Mouse (Mus musculus): Measurements from ENCODE around the gene Mkln1. TPM values are rescaled to one million over a fixed set of nuclear protein-coding genes. Genes with fewer than 3 reads are reported as not detected.

The Mkln1 gene
- polyA plus RNA-seq, 2 experiments: 39.4 to 133 TPM

DNA sequence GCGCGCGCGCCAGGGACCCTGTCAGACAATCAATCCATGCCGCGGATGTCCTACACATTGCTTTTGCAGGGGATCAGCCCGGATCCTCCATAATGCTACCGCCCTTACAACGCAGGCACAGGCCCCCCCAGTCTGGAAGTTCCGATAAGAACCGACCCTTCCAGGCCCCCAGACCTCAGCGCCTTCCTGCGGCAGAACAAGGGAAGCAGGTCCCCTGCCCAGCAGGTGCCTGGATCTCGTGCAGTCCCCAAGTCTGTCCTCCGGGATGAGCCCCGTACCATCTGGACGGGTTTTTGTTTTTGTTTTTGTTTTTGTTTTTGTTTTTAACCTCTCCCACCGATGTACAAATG is 165.6 kb downstream of the Mkln1 start:
- H3K9ac ChIP-seq (replicated peaks): peak overlapping the region; percentile 72
- no peaks in the 10 kb centered on the region for H3K9me3 ChIP-seq (ENCODE audit: control insufficient read depth, low read length)
- H3K4me1 ChIP-seq (replicated peaks; ENCODE audit: control insufficient read depth in 2 of 2, insufficient read depth in 2 of 2, low read length in 1 of 2): peaks cover 10 to 41% of the 10 kb centered on the region in 2 experiments
- TF ChIP-seq EP300 (IDR thresholded peaks at IDR 0.05; ENCODE audit: low read depth): no peak
- no peak for TF ChIP-seq CTCF (IDR thresholded peaks at IDR 0.05; ENCODE audit: low read depth)
- peak overlapping the region; percentile 65 to 77 for H3K4me3 ChIP-seq (ENCODE audit: insufficient read depth in 1 of 2, low read depth in 2 of 2, low read length in 2 of 2)
- H3K4me2 ChIP-seq (ENCODE audit: low read depth): peak overlapping the region; percentile 98
- no peaks in the 10 kb centered on the region for H3K36me3 ChIP-seq (replicated peaks; ENCODE audit: control insufficient read depth, insufficient read depth, low read depth)
- peaks cover 4% of the 10 kb centered on the region; the same call in 1 of the 2 replicates for H3K27me3 ChIP-seq (ENCODE audit: control insufficient read depth, insufficient read depth, low read length)
- peak; percentile 60 for ATAC-seq (ENCODE audit: insufficient read depth)
- under 1% methylated on average over 18 of the region's 18 CpGs for WGBS (ENCODE audit: insufficient replicate concordance)
- DNase-seq (ENCODE audit: low read depth in 3 of 3, low spot score in 3 of 3): no peak
- no peak overlapping the region for H3K27ac ChIP-seq

DNA sequence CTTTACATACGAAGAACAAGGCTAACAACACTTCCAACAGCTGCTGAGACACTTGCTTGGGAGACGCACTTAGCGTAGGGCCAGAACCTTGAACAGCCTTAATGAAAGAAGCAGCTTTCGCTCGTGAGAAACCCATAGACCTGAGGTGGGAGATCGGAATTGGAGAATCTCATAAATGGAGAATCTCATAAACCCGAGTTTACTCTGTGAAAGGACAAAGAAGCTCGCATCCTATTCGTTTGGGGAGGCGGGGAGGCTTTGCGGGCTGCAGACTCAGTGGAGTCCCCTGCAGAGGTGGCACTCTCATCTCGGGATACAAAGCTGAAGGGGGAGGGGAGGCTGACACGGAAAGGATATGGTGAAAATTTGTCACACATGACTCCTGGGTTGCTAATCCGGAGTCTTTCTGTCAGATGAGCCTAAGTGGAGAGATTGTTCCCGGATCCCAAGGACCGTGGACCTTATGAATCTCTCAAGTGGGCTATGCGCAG is 166.4 kb downstream of the Mkln1 start:
- no peak for ATAC-seq (ENCODE audit: insufficient read depth)
- Histone ChIP-seq H3K27ac (no peak overlapping the region), H3K9ac (replicated peaks) (peak overlapping the region; percentile 46; the same call in 1 of the 2 replicates), H3K9me3 (ENCODE audit: control insufficient read depth, low read length) (no peaks in the 10 kb centered on the region), H3K36me3 (replicated peaks; ENCODE audit: control insufficient read depth, insufficient read depth, low read depth) (no peaks in the 10 kb centered on the region), H3K4me1 (replicated peaks; ENCODE audit: control insufficient read depth in 2 of 2, insufficient read depth in 2 of 2, low read length in 1 of 2) (peaks cover 9 to 37% of the 10 kb centered on the region in 2 experiments), H3K4me3 (ENCODE audit: insufficient read depth in 1 of 2, low read depth in 2 of 2, low read length in 2 of 2) (peak overlapping the region; percentile 9 to 77; a peak in 2 of 4 replicates), H3K27me3 (ENCODE audit: control insufficient read depth, insufficient read depth, low read length) (peaks cover 4% of the 10 kb centered on the region; the same call in 1 of the 2 replicates), H3K4me2 (ENCODE audit: low read depth) (peak overlapping the region; percentile 98)
- 4% methylated on average over 17 of the region's 17 CpGs for WGBS (ENCODE audit: insufficient replicate concordance)
- TF ChIP-seq CTCF (IDR thresholded peaks at IDR 0.05; ENCODE audit: low read depth) (no peak), EP300 (IDR thresholded peaks at IDR 0.05; ENCODE audit: low read depth) (no peak)
- DNase-seq (ENCODE audit: low read depth in 3 of 3, low spot score in 3 of 3): no peak

Other genes starting within 250 kb of the Mkln1 start
- 8.1 and 8.2 TPM in 2 replicates for gene Podxl, start 165.2 kb downstream of the Mkln1 start, polyA plus RNA-seq (2012; rRNA removed)
- 5.0 and 6.0 TPM in 2 replicates for gene Podxl, start 165.2 kb downstream of the Mkln1 start, polyA plus RNA-seq (2014; fragmentation: Nextera tagmentation; extraction: Ambion mirVana)

All from liver, embryonic 14.5 days (tissue).